Mouse (Mus musculus): ENCODE measurements at regions not wholly inside any gene's neighbourhood (a gene's known extent, or its start where the extent isn't known, plus 50 kb on each side); places are given as distances from the start of the nearest gene placed in this dataset.

GRCm38 (mm10) chr1:61277170-61277710 lies 299.5 kb downstream of the Icos start:
- Histone ChIP-seq H3K4me3 (ENCODE audit: low read depth, low read length) (no peak overlapping the region), H3K4me2 (replicated peaks; ENCODE audit: low read depth, low read length) (no peak overlapping the region), H3K36me3 (ENCODE audit: control insufficient read depth, insufficient read depth, low read length) (no peaks in the 10 kb centered on the region), H3K27ac (ENCODE audit: low read length) (no peak overlapping the region), H3K9me3 (ENCODE audit: control insufficient read depth, low read depth, low read length) (no peaks in the 10 kb centered on the region), H3K9ac (replicated peaks; ENCODE audit: low read depth, low read length) (no peak overlapping the region), H3K4me1 (ENCODE audit: control insufficient read depth, insufficient read depth, low read length) (no peaks in the 10 kb centered on the region), H3K27me3 (ENCODE audit: control insufficient read depth, insufficient read depth, low read length) (no peaks in the 10 kb centered on the region)
- ATAC-seq (ENCODE audit: insufficient number of reproducible peaks, insufficient read depth, low FRiP score, low read depth), result no peak
- 82% methylated on average over 4 of the region's 4 CpGs for WGBS

- Histone ChIP-seq H3K9ac (replicated peaks; ENCODE audit: low read depth, low read length) (no peak overlapping the region), H3K4me3 (ENCODE audit: low read depth, low read length) (no peak overlapping the region), H3K4me2 (replicated peaks; ENCODE audit: low read depth, low read length) (no peak overlapping the region), H3K4me1 (ENCODE audit: control insufficient read depth, insufficient read depth, low read length) (no peaks in the 10 kb centered on the region), H3K9me3 (ENCODE audit: control insufficient read depth, low read depth, low read length) (0 out of 2 replicates have a peak, but pooled peaks cover 3% of the 10 kb centered on the region), H3K27ac (ENCODE audit: low read length) (no peak overlapping the region), H3K27me3 (ENCODE audit: control insufficient read depth, insufficient read depth, low read length) (no peaks in the 10 kb centered on the region), H3K36me3 (ENCODE audit: control insufficient read depth, insufficient read depth, low read length) (no peaks in the 10 kb centered on the region)
- 87% methylated on average over 3 of the region's 3 CpGs for WGBS
- ATAC-seq (ENCODE audit: insufficient number of reproducible peaks, insufficient read depth, low FRiP score, low read depth), result no peak
These were observed 310.5 kb downstream of the Icos start for GRCm38 (mm10) chr1:61288185-61288584.

DNA sequence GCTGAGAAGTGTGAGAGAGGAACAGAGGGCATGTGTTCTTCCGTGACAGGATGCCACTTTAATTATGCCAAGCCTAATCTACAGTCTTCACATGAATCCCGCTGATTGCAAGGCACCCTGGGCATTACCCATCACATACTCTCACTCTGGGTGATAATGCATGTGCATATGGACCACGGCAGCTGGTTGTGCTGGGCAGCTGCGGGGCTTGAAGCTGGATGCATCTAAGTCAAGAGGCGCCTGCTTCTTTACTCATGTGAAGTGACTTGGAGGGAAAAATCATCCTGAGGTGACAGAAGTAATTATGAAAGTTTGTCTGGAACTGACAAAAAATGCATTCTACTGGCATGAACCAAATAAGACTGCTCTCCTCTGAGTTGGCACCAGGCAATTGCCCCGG lies 311.2 kb downstream of the Icos start:
- Histone ChIP-seq H3K4me1 (ENCODE audit: control insufficient read depth, insufficient read depth, low read length) (no peaks in the 10 kb centered on the region), H3K4me3 (ENCODE audit: low read depth, low read length) (no peak overlapping the region), H3K27ac (ENCODE audit: low read length) (no peak overlapping the region), H3K27me3 (ENCODE audit: control insufficient read depth, insufficient read depth, low read length) (no peaks in the 10 kb centered on the region), H3K9me3 (ENCODE audit: control insufficient read depth, low read depth, low read length) (0 out of 2 replicates have a peak, but pooled peaks cover 3% of the 10 kb centered on the region), H3K4me2 (replicated peaks; ENCODE audit: low read depth, low read length) (no peak overlapping the region), H3K9ac (replicated peaks; ENCODE audit: low read depth, low read length) (no peak overlapping the region), H3K36me3 (ENCODE audit: control insufficient read depth, insufficient read depth, low read length) (no peaks in the 10 kb centered on the region)
- ATAC-seq (ENCODE audit: insufficient number of reproducible peaks, insufficient read depth, low FRiP score, low read depth), result no peak
- 91% methylated on average over 6 of the region's 6 CpGs for WGBS

DNA sequence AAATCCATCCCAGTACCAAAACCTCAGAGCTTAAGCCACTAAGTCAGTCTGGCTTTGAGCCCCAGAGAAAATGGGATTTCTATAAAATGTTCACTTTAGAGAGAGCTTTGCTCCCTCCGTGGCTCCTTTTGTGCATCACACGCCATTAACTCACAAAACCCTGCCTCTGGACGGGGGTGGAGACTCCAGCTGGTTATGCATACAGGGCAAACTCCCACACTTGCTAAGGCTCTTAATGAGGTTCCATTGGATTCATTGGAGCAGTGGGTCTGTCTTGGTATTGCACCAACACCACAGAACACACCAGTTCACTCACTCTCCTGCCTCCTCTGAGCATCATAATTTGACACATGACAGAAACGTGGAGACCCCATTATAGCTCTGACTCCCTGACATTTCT lies 311.8 kb downstream of the Icos start:
- no peak for ATAC-seq (ENCODE audit: insufficient number of reproducible peaks, insufficient read depth, low FRiP score, low read depth)
- Histone ChIP-seq H3K27ac (ENCODE audit: low read length) (no peak overlapping the region), H3K27me3 (ENCODE audit: control insufficient read depth, insufficient read depth, low read length) (no peaks in the 10 kb centered on the region), H3K36me3 (ENCODE audit: control insufficient read depth, insufficient read depth, low read length) (no peaks in the 10 kb centered on the region), H3K9ac (replicated peaks; ENCODE audit: low read depth, low read length) (no peak overlapping the region), H3K9me3 (ENCODE audit: control insufficient read depth, low read depth, low read length) (0 out of 2 replicates have a peak, but pooled peaks cover 3% of the 10 kb centered on the region), H3K4me3 (ENCODE audit: low read depth, low read length) (no peak overlapping the region), H3K4me2 (replicated peaks; ENCODE audit: low read depth, low read length) (no peak overlapping the region), H3K4me1 (ENCODE audit: control insufficient read depth, insufficient read depth, low read length) (no peaks in the 10 kb centered on the region)
- WGBS, result 66% methylated on average over 4 of the region's 4 CpGs

- Histone ChIP-seq H3K4me1 (ENCODE audit: control insufficient read depth, insufficient read depth, low read length) (no peaks in the 10 kb centered on the region), H3K9ac (replicated peaks; ENCODE audit: low read depth, low read length) (no peak overlapping the region), H3K27me3 (ENCODE audit: control insufficient read depth, insufficient read depth, low read length) (no peaks in the 10 kb centered on the region), H3K4me3 (ENCODE audit: low read depth, low read length) (no peak overlapping the region), H3K9me3 (ENCODE audit: control insufficient read depth, low read depth, low read length) (0 out of 2 replicates have a peak, but pooled peaks cover 3% of the 10 kb centered on the region), H3K27ac (ENCODE audit: low read length) (no peak overlapping the region), H3K36me3 (ENCODE audit: control insufficient read depth, insufficient read depth, low read length) (no peaks in the 10 kb centered on the region), H3K4me2 (replicated peaks; ENCODE audit: low read depth, low read length) (no peak overlapping the region)
- WGBS, result 52% methylated on average over 5 of the region's 5 CpGs
- no peak for ATAC-seq (ENCODE audit: insufficient number of reproducible peaks, insufficient read depth, low FRiP score, low read depth)
These were observed 315.4 kb downstream of the Icos start for GRCm38 (mm10) chr1:61293106-61293505.

DNA sequence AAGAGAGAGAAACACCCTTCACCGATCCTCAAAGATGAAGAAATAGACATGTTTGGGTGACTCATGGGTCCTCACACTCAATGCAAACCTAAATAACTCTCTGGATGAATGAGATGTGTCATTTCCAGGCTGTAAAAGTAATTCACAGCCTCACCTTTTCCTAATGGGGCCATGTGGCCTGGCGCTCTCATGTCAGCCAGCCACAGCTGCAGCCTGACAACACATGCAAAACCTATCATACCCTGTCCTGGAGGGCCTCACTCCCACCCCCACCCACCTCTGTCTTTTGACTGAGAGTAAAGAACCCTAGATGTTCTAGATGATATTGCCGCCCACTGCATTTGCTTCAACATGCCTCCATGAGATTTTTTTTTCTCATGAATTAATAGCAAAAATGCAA lies 317.5 kb downstream of the Icos start:
- Histone ChIP-seq H3K27ac (ENCODE audit: low read length) (no peak overlapping the region), H3K4me3 (ENCODE audit: low read depth, low read length) (no peak overlapping the region), H3K9me3 (ENCODE audit: control insufficient read depth, low read depth, low read length) (0 out of 2 replicates have a peak, but pooled peaks cover 3% of the 10 kb centered on the region), H3K4me1 (ENCODE audit: control insufficient read depth, insufficient read depth, low read length) (peaks cover 4% of the 10 kb centered on the region; the same call in 1 of the 2 replicates), H3K36me3 (ENCODE audit: control insufficient read depth, insufficient read depth, low read length) (no peaks in the 10 kb centered on the region), H3K4me2 (replicated peaks; ENCODE audit: low read depth, low read length) (no peak overlapping the region), H3K27me3 (ENCODE audit: control insufficient read depth, insufficient read depth, low read length) (no peaks in the 10 kb centered on the region), H3K9ac (replicated peaks; ENCODE audit: low read depth, low read length) (no peak overlapping the region)
- ATAC-seq (ENCODE audit: insufficient number of reproducible peaks, insufficient read depth, low FRiP score, low read depth), result no peak
- 78% methylated on average over 3 of the region's 3 CpGs for WGBS

DNA sequence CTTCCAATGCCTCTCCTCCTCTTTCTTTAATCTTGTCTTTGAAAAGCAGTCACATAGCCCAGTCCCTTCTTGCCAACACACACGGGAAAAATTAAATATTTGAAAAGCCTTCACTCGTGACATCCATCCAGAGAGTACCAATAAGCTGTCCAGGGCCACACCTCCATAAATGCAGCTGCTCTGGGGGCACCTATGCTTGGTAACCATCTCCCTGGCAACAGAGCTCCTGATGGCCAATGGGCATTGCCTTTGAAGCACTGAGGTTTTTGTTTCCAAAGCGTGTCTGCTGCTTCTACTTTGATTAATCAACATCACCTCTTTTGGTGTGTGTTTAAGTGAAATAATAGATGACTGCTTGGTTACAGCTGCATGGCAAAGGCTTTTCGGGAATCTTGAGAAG lies 319.1 kb downstream of the Icos start:
- H3K27me3 ChIP-seq (ENCODE audit: control insufficient read depth, insufficient read depth, low read length), result no peaks in the 10 kb centered on the region
- H3K4me2 ChIP-seq (replicated peaks; ENCODE audit: low read depth, low read length), result no peak overlapping the region
- no peaks in the 10 kb centered on the region for H3K36me3 ChIP-seq (ENCODE audit: control insufficient read depth, insufficient read depth, low read length)
- H3K9me3 ChIP-seq (ENCODE audit: control insufficient read depth, low read depth, low read length), result 0 out of 2 replicates have a peak, but pooled peaks cover 3% of the 10 kb centered on the region
- no peak for ATAC-seq (ENCODE audit: insufficient number of reproducible peaks, insufficient read depth, low FRiP score, low read depth)
- WGBS, result 51% methylated on average over 4 of the region's 4 CpGs
- H3K27ac ChIP-seq (ENCODE audit: low read length), result no peak overlapping the region
- H3K9ac ChIP-seq (replicated peaks; ENCODE audit: low read depth, low read length), result no peak overlapping the region
- no peak overlapping the region for H3K4me3 ChIP-seq (ENCODE audit: low read depth, low read length)
- H3K4me1 ChIP-seq (ENCODE audit: control insufficient read depth, insufficient read depth, low read length), result peaks cover 10% of the 10 kb centered on the region; the same call in 1 of the 2 replicates

- no peak overlapping the region for H3K4me3 ChIP-seq (ENCODE audit: low read depth, low read length)
- H3K4me1 ChIP-seq (ENCODE audit: control insufficient read depth, insufficient read depth, low read length), result peaks cover 10% of the 10 kb centered on the region; the same call in 1 of the 2 replicates
- no peaks in the 10 kb centered on the region for H3K27me3 ChIP-seq (ENCODE audit: control insufficient read depth, insufficient read depth, low read length)
- no peak overlapping the region for H3K4me2 ChIP-seq (replicated peaks; ENCODE audit: low read depth, low read length)
- WGBS, result 68% methylated on average over 3 of the region's 3 CpGs
- H3K9ac ChIP-seq (replicated peaks; ENCODE audit: low read depth, low read length), result no peak overlapping the region
- H3K9me3 ChIP-seq (ENCODE audit: control insufficient read depth, low read depth, low read length), result no peaks in the 10 kb centered on the region
- no peak for ATAC-seq (ENCODE audit: insufficient number of reproducible peaks, insufficient read depth, low FRiP score, low read depth)
- no peak overlapping the region for H3K27ac ChIP-seq (ENCODE audit: low read length)
- H3K36me3 ChIP-seq (ENCODE audit: control insufficient read depth, insufficient read depth, low read length), result no peaks in the 10 kb centered on the region
These were observed 319.6 kb downstream of the Icos start for GRCm38 (mm10) chr1:61297361-61297760.

DNA sequence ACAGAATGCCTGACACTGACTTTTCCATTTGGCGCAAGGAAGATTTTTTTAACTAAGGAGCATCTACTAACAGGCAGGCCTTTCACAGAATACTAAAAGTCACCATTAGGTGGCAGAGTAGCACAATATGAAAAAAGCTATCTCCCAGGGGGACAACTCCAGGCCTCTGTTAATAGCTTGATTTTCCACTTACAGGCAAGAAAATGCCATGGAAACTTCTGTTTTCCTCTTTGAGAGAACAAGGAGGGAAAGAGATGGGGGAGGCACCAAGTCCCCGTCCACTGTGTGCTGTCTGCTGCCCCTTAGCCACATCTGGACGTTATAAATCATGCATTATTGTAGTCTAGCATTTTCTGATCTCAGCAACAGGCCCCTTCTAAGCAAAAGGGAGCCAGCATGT lies 320.3 kb downstream of the Icos start:
- peak; percentile 63; the same call in 1 of the 2 replicates for ATAC-seq (ENCODE audit: insufficient number of reproducible peaks, insufficient read depth, low FRiP score, low read depth)
- no peaks in the 10 kb centered on the region for H3K27me3 ChIP-seq (ENCODE audit: control insufficient read depth, insufficient read depth, low read length)
- H3K9me3 ChIP-seq (ENCODE audit: control insufficient read depth, low read depth, low read length), result no peaks in the 10 kb centered on the region
- H3K4me2 ChIP-seq (replicated peaks; ENCODE audit: low read depth, low read length), result no peak overlapping the region
- no peak overlapping the region for H3K4me3 ChIP-seq (ENCODE audit: low read depth, low read length)
- H3K36me3 ChIP-seq (ENCODE audit: control insufficient read depth, insufficient read depth, low read length), result no peaks in the 10 kb centered on the region
- 15% methylated on average over 3 of the region's 3 CpGs for WGBS
- H3K9ac ChIP-seq (replicated peaks; ENCODE audit: low read depth, low read length), result no peak overlapping the region
- H3K4me1 ChIP-seq (ENCODE audit: control insufficient read depth, insufficient read depth, low read length), result peaks cover 10% of the 10 kb centered on the region; the same call in 1 of the 2 replicates
- no peak overlapping the region for H3K27ac ChIP-seq (ENCODE audit: low read length)
